Mouse (Mus musculus): ENCODE results near the gene Cdkal1.

DNA sequence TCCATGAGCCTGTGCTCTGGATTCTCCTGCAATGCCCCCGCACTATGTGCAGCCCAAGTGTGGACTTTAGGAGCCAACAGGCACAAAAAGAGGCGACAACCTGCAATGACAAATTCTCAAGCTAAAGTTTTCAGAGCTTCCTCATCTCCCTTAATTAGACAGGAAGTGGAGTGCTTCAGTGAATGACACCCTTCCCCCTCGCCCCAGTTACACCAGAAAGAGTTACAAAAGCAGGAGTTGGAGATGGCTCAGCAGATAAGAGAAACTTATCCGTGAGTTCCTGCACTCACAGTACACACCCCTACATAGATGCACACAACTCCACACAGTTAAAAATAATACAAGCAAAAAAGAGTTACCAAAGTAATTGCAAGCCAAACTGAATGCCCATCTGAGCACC, 620.4 kb downstream of the Cdkal1 start:
- TF ChIP-seq EP300 (IDR thresholded peaks at IDR 0.05; ENCODE audit: low read depth) (no peak), CTCF (IDR thresholded peaks at IDR 0.05; ENCODE audit: low read depth) (no peak)

All from liver, postnatal 0 days (tissue).